Mouse (Mus musculus) small intestine, adult 2 months (tissue): Measurements from ENCODE around the gene Jmy.

Experiments used
- CTCF ChIP-seq: fragments of 200-500 bp; IDR thresholded peaks from 2 replicates; pipeline ENCODE4 v1.5.1; 2012; ENCODE audit warnings: low read depth, mild to moderate bottlenecking, control low read depth, inconsistent platforms, low read length, moderate library complexity, mixed read lengths; ENCODE audit not compliant: insufficient replicate concordance, insufficient read length; ENCODE audit errors: extremely low read depth
- POLR2A ChIP-seq: fragments of 200-500 bp; IDR thresholded peaks from 2 replicates; pipeline ENCODE4 v1.6.1; 2012; ENCODE audit warnings: low read depth, mild to moderate bottlenecking, control low read depth, inconsistent platforms, low read length, moderate library complexity

GRCm38 (mm10) chr13:93385147-93385546 lies 114.5 kb downstream of the Jmy start:
- TF ChIP-seq POLR2A (no peak), CTCF (no peak)
